Mouse (Mus musculus): Measurements from ENCODE around the gene Cox18. TPM values are rescaled to one million over a fixed set of nuclear protein-coding genes. Genes with fewer than 3 reads are reported as not detected.
A peak's percentile ranks its signal among the peaks of the same experiment; 100 is the strongest.
"Not testable (repeated sequence)": the region's sequence is repeated elsewhere in the genome, so short reads cannot be mapped to it uniquely, and the experiment has no call there.

The Cox18 gene
- total RNA-seq (2021) = 10 to 100 TPM; 11.1 to 12.3 TPM
- long read RNA-seq, experiment 1, partial matches to known transcripts = 0 of 13 reads
- long read RNA-seq, experiment 1, other reads (novel, unspliced or antisense) = 7 of 13 reads
- long read RNA-seq, experiment 2, partial matches to known transcripts = 1 of 9 reads
- long read RNA-seq, experiment 2, other reads (novel, unspliced or antisense) = 4 of 9 reads

DNA sequence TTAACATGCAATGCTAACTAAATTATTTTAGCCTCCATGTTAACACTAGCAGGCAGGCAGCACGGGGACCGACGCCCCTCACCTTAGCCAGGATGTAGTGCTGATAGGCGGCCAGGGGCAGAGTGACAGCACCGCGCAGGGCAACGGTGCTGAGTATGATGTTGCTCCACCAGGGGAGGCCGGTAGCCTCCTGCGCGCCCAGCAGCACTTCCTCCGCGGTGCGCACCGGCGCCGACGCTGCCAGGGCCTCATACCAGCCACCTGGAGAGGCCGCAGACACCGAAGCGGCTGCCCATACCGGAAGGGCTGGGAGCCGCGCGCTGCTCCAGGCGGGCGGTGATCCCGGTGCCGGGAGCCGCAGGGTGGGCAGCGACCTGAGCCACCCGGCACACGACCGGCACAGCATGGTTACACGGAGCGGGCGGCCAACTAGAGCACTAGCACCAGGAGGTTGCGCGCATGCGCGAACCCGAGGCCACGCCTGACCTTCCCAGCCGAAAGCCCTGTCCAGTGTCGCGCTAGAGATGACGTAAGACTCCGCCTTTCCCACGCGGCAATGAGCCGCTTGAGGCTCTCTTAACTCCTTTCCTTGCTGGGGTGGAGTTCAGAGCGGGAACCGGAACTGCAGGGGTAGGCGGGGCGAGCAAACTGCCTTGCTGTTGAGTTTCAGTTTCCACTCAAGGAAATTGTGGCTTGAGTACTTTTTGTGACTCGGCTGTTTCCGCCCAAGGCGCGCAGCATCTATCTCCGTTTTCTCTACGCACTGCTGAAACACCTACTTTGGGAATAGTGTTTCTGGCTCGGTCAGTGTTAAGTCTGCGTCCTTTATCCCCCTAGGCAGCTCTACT lies at the start of gene Cox18:
Gene Cox18 (minus strand): TSS at position 468 of the 848 bp plus-strand sequence.
- peak; percentile 99 to 100 for DNase-seq

DNA sequence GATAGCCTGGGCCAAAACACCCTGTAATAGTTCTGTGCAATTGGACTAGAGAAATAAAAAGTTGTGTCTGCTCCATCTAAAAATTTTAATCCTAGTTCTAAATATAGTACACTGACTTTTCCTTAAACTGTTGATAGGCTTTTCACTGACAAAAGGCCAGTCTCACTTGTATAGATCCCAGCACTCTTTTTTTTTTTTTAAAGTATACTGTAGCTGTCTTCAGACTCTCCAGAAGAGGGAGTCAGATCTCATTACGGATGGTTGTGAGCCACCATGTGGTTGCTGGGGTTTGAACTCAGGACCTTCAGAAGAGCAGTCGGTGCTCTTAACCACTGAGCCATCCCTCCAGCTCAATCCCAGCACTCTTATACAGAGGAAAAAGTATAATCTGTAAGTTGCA lies 38.4 kb upstream of the Cox18 start:
- DNase-seq = not testable (repeated sequence)

DNA sequence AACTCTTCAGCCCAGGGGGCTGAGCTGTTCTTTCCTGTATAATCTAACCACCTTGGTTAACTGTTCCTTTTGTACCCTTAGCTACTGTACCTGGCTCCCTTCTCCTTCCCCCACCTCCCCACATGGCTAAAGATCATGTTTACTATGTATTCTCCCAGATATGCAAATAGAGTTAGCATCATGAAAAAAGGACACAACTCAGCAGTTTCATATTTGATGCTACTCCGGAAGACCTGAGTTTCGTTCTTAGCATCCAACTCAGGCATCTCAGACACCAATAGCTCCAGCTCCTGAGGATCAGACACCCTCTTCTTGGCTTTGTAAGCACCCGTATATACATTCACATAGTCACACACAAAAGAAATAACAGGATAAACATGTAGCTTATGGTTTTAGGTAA lies 33.2 kb upstream of the Cox18 start:
- no peak for DNase-seq

DNA sequence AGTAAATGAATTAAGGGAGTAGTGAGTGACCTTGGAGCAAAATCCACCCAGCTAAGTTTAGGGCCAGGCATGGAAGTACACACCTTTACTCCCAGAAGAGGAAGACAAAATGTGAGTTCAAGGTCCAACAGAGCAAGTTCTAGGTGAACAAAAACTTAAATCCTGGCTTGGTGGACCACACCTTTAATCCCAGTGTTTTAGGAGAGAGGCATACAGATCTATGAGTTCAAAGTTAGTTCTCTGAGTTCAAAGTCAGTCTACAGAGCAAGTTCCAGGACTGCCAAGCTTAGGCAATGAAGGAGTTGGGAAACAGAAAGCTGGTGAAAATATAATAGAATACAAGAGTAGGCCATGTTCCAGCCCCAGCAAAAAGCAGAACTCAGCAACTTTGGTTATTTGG lies 23.7 kb upstream of the Cox18 start:
- DNase-seq = no peak

DNA sequence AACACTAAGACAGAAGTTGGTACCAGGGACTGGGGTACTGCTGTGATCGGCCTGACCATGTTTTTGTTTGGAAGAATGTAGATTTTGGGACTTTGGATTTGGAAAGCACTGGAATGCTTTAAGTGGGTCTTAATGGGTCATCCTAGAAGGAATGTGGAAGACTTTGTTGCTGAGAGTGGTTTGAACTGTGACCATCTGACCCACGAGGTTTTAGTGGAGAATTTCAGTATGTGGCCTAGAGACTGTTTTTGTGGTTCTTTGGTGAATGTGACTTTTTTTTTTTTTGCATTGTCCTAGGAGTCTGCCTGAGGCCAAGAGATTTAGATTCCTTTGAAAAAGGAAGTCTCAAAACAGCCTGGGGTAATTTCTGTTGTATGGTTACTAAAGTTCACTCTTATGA lies 23.2 kb upstream of the Cox18 start:
- no peak for DNase-seq

DNA sequence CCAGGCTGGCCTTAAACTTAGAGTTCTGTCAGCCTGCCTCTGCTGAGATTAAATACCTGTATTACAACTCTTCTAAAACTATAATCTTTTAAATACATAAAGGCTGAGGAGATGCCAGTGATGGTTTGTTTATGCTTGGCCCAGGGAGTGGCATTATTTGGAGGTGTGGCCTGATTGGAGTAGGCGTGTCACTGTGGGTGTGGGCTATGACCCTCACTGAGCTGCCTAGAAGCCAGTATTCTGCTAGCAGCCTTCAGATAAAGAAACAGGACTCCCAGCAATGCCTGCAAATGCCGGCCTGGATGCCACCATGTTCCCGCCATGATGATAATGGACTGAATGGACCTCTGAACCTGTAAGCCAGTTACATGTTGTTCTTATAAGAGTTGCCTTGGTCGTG lies 22.8 kb upstream of the Cox18 start:
- DNase-seq = no peak

DNA sequence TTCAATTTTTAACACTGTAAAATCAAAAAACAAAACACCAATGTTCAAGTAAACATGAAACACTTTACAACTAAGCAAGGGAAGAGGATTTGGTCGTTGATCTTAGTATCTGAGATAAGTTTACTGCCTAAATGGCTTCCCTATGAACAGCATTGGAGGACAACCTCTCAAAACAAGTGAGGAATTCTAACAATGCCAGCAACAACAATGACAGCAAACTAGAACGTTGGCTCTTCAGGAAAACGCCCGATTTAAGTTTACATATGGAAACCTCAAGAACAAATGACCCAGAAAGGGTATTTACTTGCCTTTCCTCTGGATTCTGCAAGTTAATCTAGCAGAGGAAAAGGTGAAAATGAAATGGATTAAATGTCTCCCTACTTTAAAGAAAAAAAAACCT lies 21.6 kb upstream of the Cox18 start:
- DNase-seq = no peak

DNA sequence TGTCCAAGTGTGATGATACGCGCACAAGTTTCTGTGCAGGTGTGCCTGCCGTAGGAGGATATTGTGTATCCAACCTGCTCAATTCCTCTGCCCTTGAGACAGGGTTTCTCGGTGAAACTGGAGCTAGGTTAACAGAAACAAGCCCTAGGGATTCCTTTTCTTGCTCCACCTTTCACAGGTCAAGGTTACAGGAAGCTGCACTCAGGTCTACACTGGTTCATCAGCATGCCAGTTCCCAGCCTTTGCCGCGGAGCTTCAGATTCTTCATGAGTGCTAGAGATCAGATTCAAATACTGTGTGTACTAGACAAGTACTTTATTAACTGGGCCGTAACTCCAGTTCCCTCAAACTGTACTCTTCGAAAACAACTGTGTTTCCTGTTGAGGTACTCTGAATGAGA lies 11.4 kb upstream of the Cox18 start:
- DNase-seq = no peak

DNA sequence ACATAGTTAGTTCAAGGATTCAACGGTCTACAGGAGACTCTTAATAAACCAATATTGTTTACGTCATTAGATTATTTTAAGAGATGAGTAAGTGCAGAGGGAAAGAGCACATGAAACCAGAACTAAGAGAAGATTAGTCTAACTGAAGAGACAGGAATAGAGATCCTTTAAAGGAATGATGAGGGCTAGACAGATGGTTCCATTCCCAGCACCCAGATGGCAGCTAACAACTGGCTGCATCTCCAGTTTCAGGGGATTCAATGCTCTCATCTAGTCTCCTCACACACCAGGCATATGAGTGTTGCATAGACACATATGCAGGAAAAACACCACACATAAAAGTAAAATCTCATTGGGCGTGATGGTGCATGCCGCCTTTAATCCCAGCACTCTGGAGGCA lies 9.5 kb upstream of the Cox18 start:
- no peak for DNase-seq

DNA sequence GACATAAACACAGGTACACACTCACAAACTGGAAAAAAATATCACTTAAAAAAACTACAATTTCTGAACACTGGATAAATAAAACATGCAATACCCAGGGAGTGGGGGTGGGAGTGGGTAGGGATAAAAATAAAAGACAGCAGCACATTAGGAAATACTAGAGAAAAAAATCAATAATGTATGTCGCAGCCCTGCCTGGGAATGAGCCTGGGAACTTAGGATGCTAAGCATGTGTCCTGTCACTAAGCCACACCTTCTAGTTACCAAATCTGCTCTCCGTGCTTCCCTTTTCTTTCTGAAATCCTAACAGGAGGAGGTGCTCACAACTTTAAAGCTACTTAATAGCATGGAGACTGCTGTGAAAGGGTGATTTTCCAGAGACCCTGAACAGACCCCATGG lies 6.0 kb upstream of the Cox18 start:
- no peak for DNase-seq

DNA sequence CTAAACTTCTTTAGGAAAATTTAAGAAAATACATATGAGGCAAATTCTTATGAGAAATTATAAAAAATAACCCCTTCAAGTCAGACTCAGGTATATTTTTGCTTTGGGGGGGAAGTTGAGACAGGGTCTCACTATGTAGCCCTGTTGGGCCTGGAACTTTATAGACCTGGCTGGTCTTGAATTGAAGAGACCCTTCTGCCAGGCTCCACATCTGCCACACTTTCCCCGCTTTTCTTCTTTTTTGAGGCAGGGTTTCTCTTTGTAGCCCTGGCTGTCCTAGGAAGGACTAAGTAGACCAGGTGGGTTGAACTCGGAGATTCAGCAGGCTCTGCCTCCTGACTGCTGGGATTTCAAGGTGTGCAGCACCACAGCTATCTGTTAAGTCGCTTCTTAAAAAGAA lies 2.9 kb upstream of the Cox18 start:
- no peak for DNase-seq

DNA sequence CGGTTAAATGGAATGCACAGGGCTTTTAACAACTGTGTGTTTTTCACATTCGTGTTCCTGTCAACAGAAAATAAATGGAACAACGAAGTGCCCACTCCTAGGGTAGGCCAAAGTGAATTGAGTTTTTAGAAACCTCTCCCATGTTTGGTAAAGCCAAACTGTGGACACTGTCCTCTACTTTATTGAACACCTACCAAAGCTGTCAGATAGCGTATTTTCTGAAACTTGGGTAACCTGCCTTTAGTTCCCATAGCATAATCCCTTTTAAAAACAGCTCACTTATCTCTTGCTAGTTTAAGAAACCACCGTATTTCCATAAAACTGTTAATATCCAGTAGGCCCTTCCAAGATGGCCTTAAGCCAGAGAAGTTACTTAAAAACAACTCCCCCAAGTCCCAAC lies 929 bp upstream of the Cox18 start:
- no peak for DNase-seq

DNA sequence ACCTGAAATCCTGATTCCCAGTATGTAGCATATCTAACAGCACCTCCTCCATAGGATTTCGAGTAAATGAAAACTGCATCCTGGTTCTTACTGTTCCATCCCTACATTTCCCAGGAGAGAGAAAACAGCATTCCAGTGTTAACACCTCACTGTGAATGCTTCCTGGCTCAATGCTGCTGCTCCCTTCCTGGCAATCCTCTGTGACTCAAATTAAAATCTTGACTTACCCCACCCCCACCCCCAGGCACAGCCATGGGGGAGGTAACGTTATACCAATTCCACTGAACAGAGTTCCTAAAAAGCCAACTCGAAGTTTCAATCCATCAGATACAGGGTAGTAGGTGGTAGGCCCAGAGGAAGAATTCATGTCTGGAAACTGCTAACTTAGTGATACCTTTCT lies 864 bp downstream of the Cox18 start:
- no peak for DNase-seq

DNA sequence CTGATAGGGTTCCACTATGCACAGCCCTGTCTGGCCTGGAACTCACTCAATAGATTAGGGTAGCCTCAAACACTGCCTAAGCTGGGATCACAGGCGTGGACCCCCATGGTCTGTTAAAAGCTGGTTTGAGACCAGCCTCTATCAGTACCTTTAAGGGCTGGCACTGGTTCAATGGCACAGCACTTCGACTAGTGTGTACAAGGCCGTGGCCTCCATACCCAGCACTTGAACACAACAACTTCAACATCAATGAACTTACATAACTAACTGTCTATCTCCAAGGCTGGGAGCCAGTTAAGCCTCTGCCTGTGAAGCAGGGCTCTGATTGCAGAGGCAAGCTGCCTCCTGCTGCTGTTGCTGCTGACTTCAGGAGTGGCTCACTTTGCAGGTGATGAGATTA lies 6.0 kb downstream of the Cox18 start:
- DNase-seq = no peak

DNA sequence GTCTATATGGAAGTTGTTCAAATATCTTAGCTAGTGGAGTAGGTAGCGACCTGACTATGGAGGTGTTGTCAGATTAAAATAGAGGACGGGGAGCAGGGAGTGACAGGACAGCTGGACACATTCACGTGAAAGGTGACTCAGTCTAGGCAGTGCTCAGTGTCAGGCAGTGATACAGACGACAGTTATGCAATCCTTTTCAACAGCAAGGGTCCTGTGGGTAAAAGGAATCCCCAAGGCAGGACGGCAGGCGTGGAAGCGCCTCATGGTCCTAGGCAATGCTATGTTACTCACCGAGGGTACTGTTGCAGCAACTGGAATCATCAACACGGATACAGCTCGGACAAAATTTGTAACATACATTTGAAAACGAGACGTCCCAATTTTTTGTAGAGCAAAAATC lies 6.6 kb downstream of the Cox18 start:
- DNase-seq = no peak

DNA sequence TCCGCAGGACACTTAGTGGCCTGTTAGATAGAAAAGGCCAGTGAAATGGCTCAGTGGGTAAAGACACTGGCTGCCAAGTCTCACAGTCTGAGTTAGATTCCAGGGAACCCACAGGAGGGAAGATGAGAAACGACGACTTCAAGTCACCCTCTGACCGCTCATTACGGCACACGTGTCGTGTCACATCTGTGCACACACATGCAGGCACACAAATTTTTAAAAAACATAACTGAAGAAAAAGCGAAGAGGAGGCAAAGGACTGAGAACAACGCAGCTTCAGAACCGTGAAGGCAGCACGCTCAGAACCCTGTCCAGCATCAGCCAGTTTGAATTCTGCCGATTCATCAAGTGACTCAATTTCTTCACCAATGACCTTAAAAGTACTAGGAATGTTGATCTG lies 10.4 kb downstream of the Cox18 start:
- DNase-seq = no peak

DNA sequence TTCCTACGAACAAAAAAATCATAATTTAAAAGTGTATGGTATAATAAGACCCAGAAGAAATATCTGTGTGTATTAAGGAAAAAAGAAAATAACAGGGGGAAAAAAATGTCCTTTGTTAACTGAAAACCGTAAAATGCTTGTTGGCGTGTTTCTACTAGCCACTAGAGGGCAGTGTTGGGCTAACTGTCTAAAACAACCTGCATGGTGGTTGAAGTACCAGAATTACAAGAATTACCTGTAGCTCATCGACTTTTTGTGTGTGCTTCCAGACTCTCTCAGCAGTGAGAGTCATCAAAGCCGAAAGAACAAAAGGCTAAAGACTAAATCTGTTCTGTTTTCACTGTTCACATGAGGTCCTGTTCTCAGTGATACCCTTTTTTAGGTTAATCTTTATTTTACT lies 20.6 kb downstream of the Cox18 start:
- peak; percentile 37 to 66 for DNase-seq

DNA sequence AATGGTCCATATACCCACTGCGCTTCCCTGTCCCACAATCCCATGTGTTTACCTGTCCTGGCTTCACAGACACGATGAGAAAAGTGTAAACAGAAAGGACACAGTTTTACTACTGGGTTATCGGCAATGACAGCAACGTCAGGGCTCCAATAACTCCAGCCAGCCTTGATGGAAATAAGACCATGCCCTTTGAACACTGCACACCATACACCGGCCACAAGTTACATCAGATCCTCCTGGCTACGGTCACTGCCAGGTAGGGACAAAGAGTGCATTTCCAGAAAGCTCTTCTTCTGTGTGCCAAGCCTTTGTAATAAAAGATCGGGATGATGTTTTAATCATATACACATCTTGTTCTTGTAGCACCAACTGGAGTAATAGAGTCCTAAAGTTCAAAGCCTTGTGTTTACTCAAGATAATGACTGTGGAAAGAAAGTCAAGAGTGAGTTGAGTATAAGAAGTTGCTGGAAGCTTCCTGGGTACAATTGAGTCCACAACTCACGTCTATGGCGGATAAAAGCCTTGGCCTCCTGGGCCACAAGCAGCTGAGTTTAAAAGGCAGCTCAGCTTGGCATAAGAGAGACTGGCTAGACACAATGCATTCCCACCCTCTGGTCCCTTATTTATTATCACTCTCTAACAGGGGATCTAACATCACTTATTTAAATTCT lies 21.2 kb downstream of the Cox18 start:
- no peak for DNase-seq

DNA sequence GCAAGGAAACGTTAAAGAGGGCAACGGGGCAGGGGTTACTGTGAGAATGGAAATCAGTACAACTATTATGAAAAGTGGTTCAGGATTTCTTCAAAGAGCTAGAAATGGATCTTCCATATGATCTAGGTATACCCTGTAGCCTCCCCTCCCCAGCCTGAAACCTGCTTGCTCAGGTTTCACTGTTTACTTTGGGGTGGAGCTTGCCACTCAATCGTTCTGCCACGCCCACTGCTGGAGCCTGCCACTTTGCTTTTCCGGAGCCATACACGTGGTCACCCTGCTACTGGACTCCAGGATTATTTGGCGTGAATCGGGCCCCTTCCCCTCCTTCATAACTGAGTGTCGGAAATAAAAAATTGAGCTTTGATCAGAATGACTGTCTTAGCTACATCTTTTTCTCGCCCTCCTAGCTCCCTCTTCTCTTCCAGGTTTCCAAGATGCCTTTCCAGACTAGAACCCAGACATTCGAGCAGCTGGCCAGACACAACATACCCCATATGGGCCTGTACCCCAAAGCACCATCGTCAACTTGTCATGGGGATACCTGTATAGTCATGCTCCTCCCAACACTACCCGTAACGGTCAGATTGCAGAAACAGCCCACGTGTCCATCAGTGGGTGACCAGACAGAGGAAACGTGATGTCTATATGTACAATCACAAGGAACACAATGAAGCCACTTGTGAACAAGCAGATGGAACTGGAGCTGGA lies 23.7 kb downstream of the Cox18 start:
- DNase-seq = no peak

DNA sequence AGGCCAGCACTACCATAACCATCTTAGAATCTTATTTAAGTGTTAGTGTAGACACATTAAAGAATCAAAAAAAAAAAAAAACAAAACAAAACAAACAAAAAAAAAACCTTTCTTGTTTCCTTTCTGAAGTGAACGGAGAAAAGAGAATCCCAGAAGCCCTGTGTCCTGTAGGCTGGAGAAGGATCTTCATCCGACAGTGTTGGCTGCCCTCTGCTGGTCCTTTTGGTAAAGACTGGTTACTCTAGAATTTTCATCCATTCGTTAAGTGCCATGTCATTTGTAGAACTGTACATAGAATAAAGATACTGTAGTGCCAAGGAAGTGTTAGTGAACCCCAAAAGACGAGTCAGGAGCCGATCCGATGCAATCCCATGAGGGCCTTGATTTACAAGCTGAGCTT lies 29.0 kb downstream of the Cox18 start:
- peak; percentile 34 to 84 for DNase-seq

DNA sequence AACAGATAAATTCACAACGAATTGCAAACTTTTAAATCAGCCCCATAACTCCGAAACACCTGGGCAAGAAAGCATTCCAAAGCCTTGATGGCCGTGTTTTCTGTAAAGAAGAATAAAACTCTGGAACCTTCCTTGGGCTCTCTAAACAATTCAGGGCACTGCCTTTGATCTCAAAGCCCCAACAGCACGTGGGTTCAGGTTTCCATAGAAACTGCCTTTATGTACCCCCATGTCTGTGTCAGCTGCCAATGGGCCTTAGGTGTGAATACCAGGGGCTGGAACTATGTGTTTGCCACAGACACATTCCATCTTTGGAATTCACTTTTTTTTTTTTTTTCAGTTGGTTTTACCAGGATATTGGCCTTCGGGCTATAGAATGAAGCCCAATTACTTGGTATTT lies 41.0 kb downstream of the Cox18 start:
- no peak for DNase-seq

DNA sequence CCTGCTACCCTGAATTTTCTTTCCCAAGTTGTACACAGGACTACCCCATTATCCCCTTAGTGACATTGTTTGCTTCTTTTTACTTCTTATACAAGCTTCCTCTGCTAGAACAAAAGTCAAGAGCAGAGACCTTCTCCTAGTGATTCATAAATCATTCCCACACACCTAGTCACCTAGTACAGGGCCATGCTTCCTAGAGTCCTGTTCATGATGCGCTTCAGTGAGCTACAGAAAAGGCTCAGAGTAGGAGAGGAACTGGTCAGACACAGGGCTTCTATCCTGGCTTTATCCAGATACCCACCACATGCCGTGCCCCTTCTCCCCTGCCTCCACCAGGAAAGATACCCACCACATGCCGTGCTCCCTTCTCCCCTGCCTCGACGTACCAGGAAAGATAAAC lies 44.7 kb downstream of the Cox18 start:
- no peak for DNase-seq

DNA sequence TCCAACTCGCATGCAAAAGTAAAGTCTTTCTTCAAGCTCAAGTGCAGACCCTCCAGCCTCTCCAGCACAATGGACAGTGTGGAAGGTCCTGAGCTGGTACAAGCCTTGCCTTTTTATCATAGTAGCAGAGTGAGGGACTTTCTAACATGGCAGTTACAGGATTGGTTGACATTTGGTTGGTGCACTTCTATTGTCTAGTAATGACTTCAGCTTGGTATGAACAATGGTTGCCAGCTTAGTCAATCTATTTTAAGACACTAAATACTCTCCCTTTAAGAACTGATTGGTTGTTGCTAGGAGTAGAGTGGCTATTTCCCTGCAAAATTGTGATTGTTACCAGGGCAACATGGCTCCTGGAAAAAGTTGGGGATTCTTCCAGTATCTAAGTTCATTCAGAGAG lies 45.7 kb downstream of the Cox18 start:
- DNase-seq = peak; percentile 63 to 71

Measured in heart, adult 18-20 months (tissue).